In genomic region chr2:104173431-104173830, GRCm38 (mm10) we compare ENCODE assay signal across 35 mouse cellular contexts. TPM values are rescaled to one million over a fixed set of nuclear protein-coding genes. Genes with fewer than 3 reads are reported as not detected.
DNase-seq lines count a peak whose midpoint lies in the region; ATAC-seq and TF ChIP-seq lines count a peak whose summit lies in the region.
"Had no signal": no experiment of that assay in that cellular context is flagged by ENCODE, and none has a peak within 500 bp of the region (broad histone marks: within the 10 kb centered on the region; RNA-seq: fewer than 3 reads in every experiment).

No protein-coding gene starts in this region.

- dilution Hi-C loops in CH12.LX (cut with MboI; ENCODE audit: extremely low pct_ligation_motif_present, extremely low pct_unique_long_range_greater_than_20kb, low sequenced_read_pairs): no loop called here

- H3K4me2 ChIP-seq in CH12.LX (ENCODE audit: insufficient read depth, low read depth, poor library complexity, severe bottlenecking): no peak overlapping the region
- H3K4me2 ChIP-seq: embryonic facial prominence, embryonic 13.5 days; forebrain, embryonic 12.5 days; forebrain, embryonic 15.5 days; heart, embryonic 13.5 days; hindbrain, embryonic 14.5 days had no signal

- DNase-seq in left cerebral cortex, adult 2 months (ENCODE audit: extremely low spot score in 1 of 2, low spot score in 2 of 2): no peak
- DNase-seq in left cerebral cortex, postnatal 4 days: no peak
- DNase-seq in CH12.LX (ENCODE audit: extremely low read depth) (no peak), ZHBTc4 (ENCODE audit: low read depth, low spot score) (peak; percentile 15)
- DNase-seq in spleen, adult 18-20 months: no peak
- DNase-seq in kidney, adult 11 months: no peak
- DNase-seq: adrenal gland, adult 8-10 months; adrenal gland, postnatal 25 days; cerebellum, adult 11-12 months; cerebellum, adult 8-10 months; cerebellum, postnatal 10 days; cerebellum, postnatal 36 days; embryo, embryonic 11 days; gastrocnemius, postnatal 10 days; gastrocnemius, postnatal 36 days; heart, adult 2 months; heart, postnatal 14 days; heart, postnatal 4 days had no signal

- no peak; the same call in none of the 2 replicates for TF ChIP-seq CTCF in left cerebral cortex, adult 2 months (IDR thresholded peaks at IDR 0.05)
- TF ChIP-seq CTCF in CH12.LX (conservative IDR thresholded peaks at IDR 0.05 in 1 of 2, IDR thresholded peaks at IDR 0.05 in 1 of 2; ENCODE audit: low read depth in 2 of 2, low read length in 2 of 2): peak in 1 of 2 experiments; percentile 20; a peak in 1 of 4 replicates
- peak; percentile 6 for TF ChIP-seq CTCF in ES-Bruce4 (IDR thresholded peaks at IDR 0.05; ENCODE audit: low read depth, low read length)

- no peak for ATAC-seq in megakaryocyte progenitor cell, adult 5-6 weeks (replicated peaks; ENCODE audit: poor library complexity)
- ATAC-seq: forebrain, embryonic 15.5 days; hindbrain, postnatal 0 days had no signal

- in situ Hi-C loops in CH12.LX (cut with MboI; ENCODE audit: low pct_ligation_motif_present, low pct_unique_long_range_greater_than_20kb, low sequenced_read_pairs): no loop called here

- TF ChIP-seq RAD21 in CH12.LX (IDR thresholded peaks at IDR 0.05; ENCODE audit: low read depth, low read length): peak; percentile 4

- no peaks in the 10 kb centered on the region for H3K27me3 ChIP-seq in CH12.LX (replicated peaks)
- no peaks in the 10 kb centered on the region for H3K27me3 ChIP-seq in ES-Bruce4 (ENCODE audit: control insufficient read depth, insufficient read depth, low read length, poor library complexity, severe bottlenecking)
- H3K27me3 ChIP-seq: embryonic facial prominence, embryonic 13.5 days; forebrain, embryonic 12.5 days; forebrain, embryonic 15.5 days; heart, embryonic 13.5 days had no signal

- TF ChIP-seq POLR2A in CH12.LX (IDR thresholded peaks at IDR 0.05; ENCODE audit: low read depth, low read length) (no peak), ES-Bruce4 (IDR thresholded peaks at IDR 0.05; ENCODE audit: insufficient read depth, low read length) (no peak)

- no peaks in the 10 kb centered on the region for H3K79me2 ChIP-seq in CH12.LX (replicated peaks; ENCODE audit: control insufficient read depth, extremely low read depth, insufficient read depth, poor library complexity, severe bottlenecking)

- intact Hi-C loops in left cerebral cortex, adult 2 months (cut with DNase I): no loop called here
- intact Hi-C loops in left cerebral cortex, postnatal 4 days (cut with DNase I): no loop called here

- peak overlapping the region; percentile 59; the same call in 1 of the 2 replicates for H3K27ac ChIP-seq in left cerebral cortex, adult 2 months
- no peak overlapping the region for H3K27ac ChIP-seq in CH12.LX (ENCODE audit: insufficient read depth, low read depth)
- no peak overlapping the region for H3K27ac ChIP-seq in ES-Bruce4 (ENCODE audit: insufficient read depth, low read length)
- H3K27ac ChIP-seq: embryonic facial prominence, embryonic 10.5 days; embryonic facial prominence, embryonic 13.5 days; forebrain, embryonic 12.5 days; forebrain, embryonic 15.5 days; heart, embryonic 10.5 days; heart, embryonic 13.5 days; hindbrain, embryonic 14.5 days; hindbrain, postnatal 0 days had no signal

- H3K36me3 ChIP-seq in CH12.LX (replicated peaks in 1 of 2; ENCODE audit: control insufficient read depth in 1 of 2, insufficient read depth in 1 of 2, low read length in 1 of 2): no peaks in the 10 kb centered on the region
- no peaks in the 10 kb centered on the region for H3K36me3 ChIP-seq in ES-Bruce4 (ENCODE audit: control insufficient read depth, insufficient read depth, low read length, poor library complexity, severe bottlenecking)
- H3K36me3 ChIP-seq: embryonic facial prominence, embryonic 10.5 days; embryonic facial prominence, embryonic 13.5 days; forebrain, embryonic 12.5 days; forebrain, embryonic 15.5 days; G1E; heart, embryonic 10.5 days; heart, embryonic 13.5 days had no signal

- H3K9me3 ChIP-seq in CH12.LX (replicated peaks; ENCODE audit: low read length) (no peaks in the 10 kb centered on the region), ES-Bruce4 (replicated peaks; ENCODE audit: control insufficient read depth, insufficient read depth, low read length, poor library complexity, severe bottlenecking) (no peaks in the 10 kb centered on the region)
- H3K9me3 ChIP-seq: embryonic facial prominence, embryonic 10.5 days; embryonic facial prominence, embryonic 13.5 days; forebrain, embryonic 12.5 days; forebrain, embryonic 15.5 days; G1E; heart, embryonic 10.5 days; heart, embryonic 13.5 days had no signal

- TF ChIP-seq EP300 in CH12.LX (IDR thresholded peaks at IDR 0.05; ENCODE audit: low read length) (no peak), ES-Bruce4 (IDR thresholded peaks at IDR 0.05; ENCODE audit: insufficient read depth, low read depth, low read length) (no peak)

- no peaks in the 10 kb centered on the region for H3K4me1 ChIP-seq in CH12.LX (ENCODE audit: control insufficient read depth in 1 of 2, insufficient read depth in 2 of 2)
- H3K4me1 ChIP-seq in ES-Bruce4 (ENCODE audit: control insufficient read depth, insufficient read depth, low read length): no peaks in the 10 kb centered on the region

- no peak overlapping the region for H3K4me3 ChIP-seq in left cerebral cortex, adult 2 months
- H3K4me3 ChIP-seq in CH12.LX (replicated peaks in 1 of 3; ENCODE audit: low read depth in 2 of 3, low read length in 2 of 3, poor library complexity in 1 of 3) (no peak overlapping the region), ES-Bruce4 (ENCODE audit: low read depth, low read length) (no peak overlapping the region)
- H3K4me3 ChIP-seq: embryonic facial prominence, embryonic 10.5 days; embryonic facial prominence, embryonic 13.5 days; erythroblast, embryonic 14.5 days; forebrain, embryonic 12.5 days; forebrain, embryonic 15.5 days; heart, adult 2 months; heart, embryonic 10.5 days; heart, embryonic 13.5 days had no signal

- H3K9ac ChIP-seq in CH12.LX (ENCODE audit: insufficient read depth, low read depth) (no peak overlapping the region), ES-Bruce4 (ENCODE audit: low read depth, poor library complexity, severe bottlenecking) (no peak overlapping the region)
- H3K9ac ChIP-seq: embryonic facial prominence, embryonic 13.5 days; forebrain, embryonic 12.5 days; forebrain, embryonic 15.5 days; heart, embryonic 13.5 days; hindbrain, embryonic 14.5 days had no signal

TF ChIP-seq in CH12.LX, 34 proteins besides CTCF, POLR2A, EP300 and RAD21:
- TF ChIP-seq SIN3A (IDR thresholded peaks at IDR 0.05; ENCODE audit: low read length) (no peak), MAFK (IDR thresholded peaks at IDR 0.05; ENCODE audit: insufficient replicate concordance, low read length) (no peak), MXI1 (IDR thresholded peaks at IDR 0.05; ENCODE audit: low read depth, low read length) (no peak), USF1 (IDR thresholded peaks at IDR 0.05; ENCODE audit: low read depth, low read length) (no peak), NELFE (IDR thresholded peaks at IDR 0.05; ENCODE audit: low read depth, low read length) (no peak), NRF1 (IDR thresholded peaks at IDR 0.05; ENCODE audit: low read depth, low read length) (no peak), JUND (conservative IDR thresholded peaks at IDR 0.05; ENCODE audit: low read depth, low read length) (no peak), RCOR1 (conservative IDR thresholded peaks at IDR 0.05; ENCODE audit: low read depth, low read length) (no peak), PAX5 (IDR thresholded peaks at IDR 0.05; ENCODE audit: low read length) (no peak), ETS1 (conservative IDR thresholded peaks at IDR 0.05; ENCODE audit: low read depth, low read length) (no peak), BHLHE40 (IDR thresholded peaks at IDR 0.05; ENCODE audit: low read depth, low read length) (no peak)

RNA-seq across cellular contexts. Expression of gene A930018P22Rik, which starts 50.9 kb away (rescaled TPM):
- under 1 TPM in 1 of 2 experiments, not detected in 1; 0.59 TPM for total RNA-seq in left cerebral cortex, adult 2 months (2021)
- total RNA-seq in left cerebral cortex, postnatal 4 days (2021): not detected
- not detected in 2 replicates for total RNA-seq in CH12.LX (2012; rRNA removed)
- not detected in 2 replicates for total RNA-seq in CH12.LX (2014; rRNA removed)
- polyA plus RNA-seq in CH12.LX (2012; ENCODE audit: insufficient read length, low read depth): not detected in 2 replicates
- not detected in 2 replicates for polyA plus RNA-seq in ES-Bruce4 (2011; ENCODE audit: insufficient read depth, insufficient read length, low read depth, missing spikeins)
- not detected in 2 replicates for total RNA-seq in megakaryocyte progenitor cell, adult 5-6 weeks (2015)
- not detected in 2 replicates for total RNA-seq in megakaryocyte progenitor cell, adult 5-6 weeks (2017)
- total RNA-seq: G1E; granulocyte monocyte progenitor cell, adult 5-6 weeks had no signal
- polyA plus RNA-seq: activated CD4-positive, CD25-positive, alpha-beta regulatory T cell, adult 4 months; brain, embryonic 14.5 days; embryonic facial prominence, embryonic 10.5 days; embryonic facial prominence, embryonic 13.5 days; forebrain, embryonic 12.5 days; forebrain, embryonic 15.5 days; G1E; heart, adult 2 months; heart, embryonic 16.5 days; hindbrain, embryonic 11.5 days; hindbrain, embryonic 14.5 days; hindbrain, postnatal 0 days had no signal
